Mouse (Mus musculus): ENCODE data around the gene Slc6a16. TPM values are rescaled to one million over a fixed set of nuclear protein-coding genes. Genes with fewer than 3 reads are reported as not detected.

The Slc6a16 gene
- polyA plus RNA-seq, 1 experiment from 2014 or later: 0.09 TPM

DNA sequence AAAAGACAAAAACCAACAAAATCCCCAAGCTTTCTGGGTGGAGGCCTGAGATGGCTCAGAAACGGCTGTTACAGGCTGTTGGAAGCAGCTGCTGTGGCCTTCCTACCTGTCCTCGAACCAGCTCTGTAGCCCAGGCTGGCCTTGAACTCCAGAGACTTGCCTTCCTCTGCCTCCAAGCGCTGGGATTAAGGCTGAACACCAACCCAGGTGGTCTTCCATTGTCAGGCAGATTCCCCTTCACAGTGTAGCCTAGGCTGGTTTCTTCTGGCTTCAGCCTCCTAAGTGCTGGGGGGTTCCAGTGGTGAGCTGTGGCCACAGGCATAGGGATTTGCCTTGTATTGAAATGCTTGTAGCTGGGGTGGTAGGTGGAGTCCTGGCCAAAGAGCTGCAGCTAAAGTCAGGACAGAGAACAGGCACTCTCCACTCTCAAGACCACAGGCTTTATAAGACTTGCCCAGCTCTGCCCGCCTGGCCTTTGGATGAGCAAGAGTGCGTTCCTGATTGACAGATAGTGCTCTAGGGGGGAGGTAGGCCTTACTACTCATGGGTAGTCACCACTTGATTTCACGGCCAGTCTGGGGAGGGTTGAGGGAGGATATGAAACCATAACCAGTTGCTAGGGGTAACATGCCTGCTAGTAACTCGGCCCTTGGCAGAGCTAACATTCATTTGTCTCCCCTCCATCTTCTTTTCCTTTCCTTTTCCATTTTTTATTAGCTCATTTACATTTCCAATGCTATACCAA is 11.3 kb upstream of the Slc6a16 start:
- Histone ChIP-seq H3K36me3 (ENCODE audit: control insufficient read depth, insufficient read depth) (peaks cover 58% of the 10 kb centered on the region), H3K4me2 (ENCODE audit: low read depth, low read length) (no peak overlapping the region), H3K27ac (ENCODE audit: low read length) (no peak overlapping the region), H3K27me3 (ENCODE audit: control insufficient read depth, insufficient read depth, low read length) (no peaks in the 10 kb centered on the region), H3K4me1 (ENCODE audit: control insufficient read depth, insufficient read depth, low read length) (peaks cover 15% of the 10 kb centered on the region), H3K4me3 (ENCODE audit: low read length) (no peak overlapping the region), H3K9me3 (replicated peaks; ENCODE audit: control insufficient read depth, low read length) (no peaks in the 10 kb centered on the region), H3K9ac (ENCODE audit: low read length) (no peak overlapping the region)
- no peak for ATAC-seq (replicated peaks; ENCODE audit: extremely low read depth, insufficient read depth, low FRiP score)
- WGBS: 82% methylated on average over 7 of the region's 7 CpGs

DNA sequence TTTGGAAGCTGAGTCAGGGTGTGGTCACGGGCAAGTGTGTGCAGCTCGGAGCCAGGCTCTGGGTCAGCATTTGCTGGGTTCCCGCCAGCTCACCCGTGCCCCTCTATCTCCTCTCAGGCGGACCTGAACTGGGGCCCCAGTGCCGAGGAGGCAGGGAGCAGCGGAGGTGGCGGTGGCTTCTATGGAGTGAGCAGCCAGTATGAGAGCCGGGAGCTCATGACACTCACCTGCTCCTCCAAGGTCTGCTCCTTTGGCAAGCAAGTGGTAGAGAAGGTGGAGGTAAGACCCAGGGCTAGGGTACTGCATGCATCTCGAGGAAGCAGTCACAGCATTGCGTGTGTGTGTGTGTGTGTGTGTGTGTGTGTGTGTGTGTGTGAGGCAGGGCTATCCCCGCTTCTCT is 9.7 kb upstream of the Slc6a16 start:
- Histone ChIP-seq H3K36me3 (ENCODE audit: control insufficient read depth, insufficient read depth) (peaks cover 44% of the 10 kb centered on the region), H3K4me2 (ENCODE audit: low read depth, low read length) (no peak overlapping the region), H3K9ac (ENCODE audit: low read length) (no peak overlapping the region), H3K27me3 (ENCODE audit: control insufficient read depth, insufficient read depth, low read length) (no peaks in the 10 kb centered on the region), H3K9me3 (replicated peaks; ENCODE audit: control insufficient read depth, low read length) (no peaks in the 10 kb centered on the region), H3K27ac (ENCODE audit: low read length) (no peak overlapping the region), H3K4me1 (ENCODE audit: control insufficient read depth, insufficient read depth, low read length) (peaks cover 21% of the 10 kb centered on the region), H3K4me3 (ENCODE audit: low read length) (no peak overlapping the region)
- WGBS: 78% methylated on average over 12 of the region's 12 CpGs
- ATAC-seq (replicated peaks; ENCODE audit: extremely low read depth, insufficient read depth, low FRiP score): no peak

DNA sequence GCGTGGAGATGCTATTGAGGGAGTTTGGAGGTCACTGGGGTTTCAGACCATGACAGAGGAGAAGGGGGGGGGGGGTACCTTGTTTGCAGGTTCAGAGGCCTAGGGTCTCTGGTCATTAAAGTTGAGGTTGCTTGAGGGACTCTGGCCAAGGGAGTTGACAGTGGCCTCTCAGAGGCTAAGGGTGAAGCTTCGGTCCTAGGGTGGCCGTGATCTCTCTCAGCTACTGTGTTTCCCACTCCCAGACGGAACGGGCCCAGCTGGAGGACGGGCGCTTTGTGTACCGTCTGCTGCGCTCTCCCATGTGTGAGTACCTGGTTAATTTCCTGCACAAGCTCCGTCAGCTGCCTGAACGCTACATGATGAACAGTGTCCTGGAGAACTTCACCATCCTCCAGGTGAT is 8.9 kb upstream of the Slc6a16 start:
- Histone ChIP-seq H3K9ac (ENCODE audit: low read length) (no peak overlapping the region), H3K9me3 (replicated peaks; ENCODE audit: control insufficient read depth, low read length) (no peaks in the 10 kb centered on the region), H3K4me1 (ENCODE audit: control insufficient read depth, insufficient read depth, low read length) (peaks cover 21% of the 10 kb centered on the region), H3K4me2 (ENCODE audit: low read depth, low read length) (no peak overlapping the region), H3K4me3 (ENCODE audit: low read length) (no peak overlapping the region), H3K27ac (ENCODE audit: low read length) (no peak overlapping the region), H3K36me3 (ENCODE audit: control insufficient read depth, insufficient read depth) (peaks cover 37% of the 10 kb centered on the region), H3K27me3 (ENCODE audit: control insufficient read depth, insufficient read depth, low read length) (no peaks in the 10 kb centered on the region)
- WGBS: 85% methylated on average over 11 of the region's 11 CpGs
- no peak for ATAC-seq (replicated peaks; ENCODE audit: extremely low read depth, insufficient read depth, low FRiP score)

DNA sequence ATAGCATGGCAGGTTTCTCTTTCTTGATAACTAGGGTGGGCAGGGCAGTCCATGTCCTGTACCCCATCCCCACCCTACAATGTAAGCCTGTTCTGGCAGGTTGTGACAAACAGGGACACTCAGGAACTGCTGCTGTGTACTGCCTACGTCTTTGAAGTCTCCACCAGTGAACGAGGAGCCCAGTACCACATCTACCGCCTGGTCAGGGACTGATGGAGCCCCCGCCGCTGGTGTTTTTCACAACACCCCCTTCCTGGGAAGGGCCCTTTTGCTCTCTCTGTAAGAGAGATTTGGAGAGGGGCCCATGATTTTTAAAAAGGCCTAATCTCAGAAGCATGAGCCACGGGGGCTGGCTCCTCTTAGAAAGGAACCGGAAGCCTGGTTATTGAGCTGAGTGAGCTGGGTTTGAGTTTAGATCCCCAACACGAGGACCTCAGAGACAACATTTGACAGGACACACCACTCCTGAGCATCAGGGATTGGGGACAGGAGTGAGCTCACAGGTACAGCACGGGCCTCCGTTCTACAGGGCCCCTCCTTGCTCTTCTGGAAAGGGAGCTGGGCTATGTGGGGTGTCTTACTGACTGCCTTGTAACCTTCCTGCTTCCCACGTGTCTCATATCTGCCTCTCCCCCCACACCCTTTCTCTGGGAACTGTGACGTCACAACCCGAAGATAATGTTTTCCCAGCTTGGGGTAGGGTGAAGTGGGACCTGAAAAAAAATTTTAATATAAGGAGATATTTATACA is 8.0 kb upstream of the Slc6a16 start:
- 48% methylated on average over 13 of the region's 13 CpGs for WGBS
- no peak overlapping the region for H3K4me2 ChIP-seq (ENCODE audit: low read depth, low read length)
- peaks cover 33% of the 10 kb centered on the region for H3K36me3 ChIP-seq (ENCODE audit: control insufficient read depth, insufficient read depth)
- peaks cover 21% of the 10 kb centered on the region for H3K4me1 ChIP-seq (ENCODE audit: control insufficient read depth, insufficient read depth, low read length)
- no peaks in the 10 kb centered on the region for H3K9me3 ChIP-seq (replicated peaks; ENCODE audit: control insufficient read depth, low read length)
- H3K4me3 ChIP-seq (ENCODE audit: low read length): no peak overlapping the region
- no peak for ATAC-seq (replicated peaks; ENCODE audit: extremely low read depth, insufficient read depth, low FRiP score)
- H3K27me3 ChIP-seq (ENCODE audit: control insufficient read depth, insufficient read depth, low read length): 0 out of 2 replicates have a peak, but pooled peaks cover under 1% of the 10 kb centered on the region
- H3K27ac ChIP-seq (ENCODE audit: low read length): no peak overlapping the region
- H3K9ac ChIP-seq (ENCODE audit: low read length): no peak overlapping the region

DNA sequence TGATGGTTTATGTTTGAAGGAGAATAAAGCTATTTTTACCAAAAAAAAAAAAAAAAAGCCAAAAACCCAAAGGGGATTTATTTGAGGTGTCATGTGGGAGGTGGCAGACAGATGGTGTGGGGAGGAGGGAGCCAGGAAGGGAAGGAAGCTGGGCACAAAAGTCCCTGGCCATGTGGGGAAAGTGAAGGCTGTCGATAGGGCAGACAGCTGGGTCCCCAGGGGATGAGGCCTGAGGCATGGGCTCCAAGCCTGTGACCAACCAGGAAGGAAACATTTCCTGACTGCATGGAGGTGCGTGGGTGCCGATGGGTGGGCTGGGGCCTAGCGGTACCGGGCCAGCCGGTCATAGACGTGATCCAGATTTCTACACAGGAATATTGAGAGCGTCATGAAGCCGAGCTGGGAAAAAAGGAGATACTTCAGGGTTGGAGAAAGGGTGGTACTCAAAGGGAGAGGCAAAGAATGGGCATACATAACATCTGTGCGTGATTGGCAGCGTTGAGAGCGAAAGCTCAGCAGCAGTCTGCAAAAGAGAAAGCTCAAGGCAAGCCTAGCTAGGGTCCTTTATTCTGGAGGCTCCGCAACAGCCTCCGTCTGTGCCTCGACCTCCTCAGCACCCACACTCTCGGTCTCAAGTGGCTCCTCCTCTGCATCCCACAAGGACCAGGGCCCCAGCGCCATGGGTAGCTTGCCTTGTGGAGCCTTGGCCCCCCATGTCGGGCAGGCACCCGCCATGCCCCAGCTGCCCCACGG is 7.1 kb upstream of the Slc6a16 start:
- Histone ChIP-seq H3K27ac (ENCODE audit: low read length) (no peak overlapping the region), H3K4me2 (ENCODE audit: low read depth, low read length) (peak overlapping the region; percentile 69), H3K9me3 (replicated peaks; ENCODE audit: control insufficient read depth, low read length) (no peaks in the 10 kb centered on the region), H3K9ac (ENCODE audit: low read length) (peak overlapping the region; percentile 36; the same call in 1 of the 2 replicates), H3K36me3 (ENCODE audit: control insufficient read depth, insufficient read depth) (peaks cover 24% of the 10 kb centered on the region), H3K27me3 (ENCODE audit: control insufficient read depth, insufficient read depth, low read length) (0 out of 2 replicates have a peak, but pooled peaks cover 2% of the 10 kb centered on the region), H3K4me3 (ENCODE audit: low read length) (peak overlapping the region; percentile 14), H3K4me1 (ENCODE audit: control insufficient read depth, insufficient read depth, low read length) (peaks cover 21% of the 10 kb centered on the region)
- 35% methylated on average over 20 of the region's 20 CpGs for WGBS
- ATAC-seq (replicated peaks; ENCODE audit: extremely low read depth, insufficient read depth, low FRiP score): no peak

DNA sequence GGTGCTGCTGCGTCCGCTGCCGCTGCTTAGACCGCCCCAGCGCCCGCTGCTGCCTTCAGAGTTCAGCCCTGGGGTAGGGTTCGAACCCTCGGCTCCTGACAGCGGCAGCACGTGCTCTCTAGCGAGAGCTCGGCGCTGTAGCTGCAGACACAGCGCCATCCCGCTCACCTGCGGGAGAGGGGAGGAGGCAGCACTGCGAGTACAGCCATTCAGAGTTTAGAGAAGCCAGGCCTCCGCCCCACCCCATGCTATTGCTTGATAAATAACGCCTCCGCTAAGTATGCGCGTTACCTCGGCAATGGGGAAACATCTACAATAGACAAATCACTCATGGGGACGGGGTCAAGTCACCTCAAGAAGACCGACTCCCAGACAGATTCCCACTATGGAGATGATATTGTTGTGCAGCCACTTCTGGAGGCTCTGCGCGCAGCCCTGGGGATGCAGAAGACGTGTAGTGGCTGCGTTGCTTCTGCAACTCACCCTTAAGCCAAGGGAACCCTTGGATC is 6.5 kb upstream of the Slc6a16 start:
- Histone ChIP-seq H3K4me2 (ENCODE audit: low read depth, low read length) (peak overlapping the region; percentile 69), H3K9me3 (replicated peaks; ENCODE audit: control insufficient read depth, low read length) (no peaks in the 10 kb centered on the region), H3K4me3 (ENCODE audit: low read length) (peak overlapping the region; percentile 40), H3K9ac (ENCODE audit: low read length) (peak overlapping the region; percentile 47), H3K36me3 (ENCODE audit: control insufficient read depth, insufficient read depth) (peaks cover 18% of the 10 kb centered on the region), H3K27me3 (ENCODE audit: control insufficient read depth, insufficient read depth, low read length) (0 out of 2 replicates have a peak, but pooled peaks cover 2% of the 10 kb centered on the region), H3K4me1 (ENCODE audit: control insufficient read depth, insufficient read depth, low read length) (peaks cover 21% of the 10 kb centered on the region), H3K27ac (ENCODE audit: low read length) (0 out of 2 replicates have a peak overlapping the region, but pooled peaks have one; percentile 40)
- 15% methylated on average over 29 of the region's 29 CpGs for WGBS
- no peak for ATAC-seq (replicated peaks; ENCODE audit: extremely low read depth, insufficient read depth, low FRiP score)

DNA sequence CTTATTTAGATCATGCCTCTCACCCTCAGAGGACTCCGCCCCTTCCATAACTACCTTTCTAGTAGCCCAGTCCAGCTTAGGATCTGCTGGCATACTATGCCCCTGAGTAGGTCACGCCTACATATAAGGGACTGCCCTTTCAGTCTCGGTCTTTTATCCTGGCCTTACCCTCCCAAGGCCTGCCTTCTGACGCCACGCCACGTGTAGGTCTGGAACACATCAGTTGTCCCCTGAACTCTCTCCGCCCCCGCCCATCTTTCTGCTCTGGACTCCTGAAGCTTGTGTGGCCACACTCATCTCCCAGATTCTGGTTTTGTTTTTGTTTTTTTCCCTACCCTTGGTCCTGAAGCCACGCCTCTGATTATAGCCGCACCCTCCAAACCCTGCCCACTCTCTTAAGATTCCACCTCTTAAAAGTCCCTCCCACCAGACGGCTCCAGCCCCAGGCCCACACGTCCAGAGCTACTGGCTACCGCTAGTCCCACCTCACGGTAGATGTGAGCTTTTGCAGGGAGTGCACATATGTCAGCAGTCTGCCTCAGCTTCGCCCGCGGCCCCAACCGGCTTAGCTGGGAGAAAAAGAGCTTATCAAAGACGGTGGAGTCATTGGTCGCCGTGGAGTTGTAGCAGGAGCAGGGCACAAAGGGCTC is 5.8 kb upstream of the Slc6a16 start:
- Histone ChIP-seq H3K27ac (ENCODE audit: low read length) (peak overlapping the region; percentile 40), H3K9me3 (replicated peaks; ENCODE audit: control insufficient read depth, low read length) (no peaks in the 10 kb centered on the region), H3K4me1 (ENCODE audit: control insufficient read depth, insufficient read depth, low read length) (peaks cover 21% of the 10 kb centered on the region), H3K27me3 (ENCODE audit: control insufficient read depth, insufficient read depth, low read length) (0 out of 2 replicates have a peak, but pooled peaks cover 2% of the 10 kb centered on the region), H3K9ac (ENCODE audit: low read length) (peak overlapping the region; percentile 47; the same call in 1 of the 2 replicates), H3K4me2 (ENCODE audit: low read depth, low read length) (peak overlapping the region; percentile 69), H3K4me3 (ENCODE audit: low read length) (peak overlapping the region; percentile 40), H3K36me3 (ENCODE audit: control insufficient read depth, insufficient read depth) (peaks cover 13% of the 10 kb centered on the region; the same call in 1 of the 2 replicates)
- ATAC-seq (replicated peaks; ENCODE audit: extremely low read depth, insufficient read depth, low FRiP score): peak; percentile 59
- WGBS: 10% methylated on average over 21 of the region's 21 CpGs

DNA sequence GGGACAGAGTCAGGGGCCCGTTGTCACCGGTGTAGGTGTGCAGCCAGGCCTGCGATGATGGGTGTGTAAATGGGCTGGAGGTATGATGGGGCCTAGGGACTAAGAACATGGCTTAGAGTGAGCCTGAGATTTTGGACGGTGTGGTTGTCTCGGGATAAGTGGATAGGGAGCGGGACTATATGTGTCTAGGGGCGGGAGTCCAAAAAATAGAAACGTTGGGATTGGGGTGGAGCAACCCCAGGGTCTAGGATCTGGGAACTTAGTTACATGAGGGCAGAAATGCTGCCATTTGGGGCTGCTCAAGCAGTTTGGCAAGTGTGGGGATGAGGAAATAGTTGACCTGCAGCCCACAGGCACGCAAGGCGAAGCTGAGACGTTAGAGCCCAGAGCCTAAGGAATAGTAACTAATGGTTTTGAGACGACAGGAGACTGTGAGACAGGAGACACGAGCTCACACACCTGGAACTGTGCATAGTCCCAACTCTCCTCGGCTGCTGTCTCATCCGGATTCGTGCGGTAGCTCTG is 5.2 kb upstream of the Slc6a16 start:
- no peak for ATAC-seq (replicated peaks; ENCODE audit: extremely low read depth, insufficient read depth, low FRiP score)
- Histone ChIP-seq H3K4me1 (ENCODE audit: control insufficient read depth, insufficient read depth, low read length) (peaks cover 21% of the 10 kb centered on the region), H3K4me2 (ENCODE audit: low read depth, low read length) (peak overlapping the region; percentile 69), H3K9me3 (replicated peaks; ENCODE audit: control insufficient read depth, low read length) (no peaks in the 10 kb centered on the region), H3K4me3 (ENCODE audit: low read length) (peak overlapping the region; percentile 40), H3K27ac (ENCODE audit: low read length) (peak overlapping the region; percentile 40; the same call in 1 of the 2 replicates), H3K36me3 (ENCODE audit: control insufficient read depth, insufficient read depth) (peaks cover 13% of the 10 kb centered on the region; the same call in 1 of the 2 replicates), H3K27me3 (ENCODE audit: control insufficient read depth, insufficient read depth, low read length) (0 out of 2 replicates have a peak, but pooled peaks cover 2% of the 10 kb centered on the region), H3K9ac (ENCODE audit: low read length) (peak overlapping the region; percentile 47; the same call in 1 of the 2 replicates)
- 36% methylated on average over 17 of the region's 17 CpGs for WGBS
